Mouse (Mus musculus): Measurements from ENCODE around the gene Hoxc8. TPM values are rescaled to one million over a fixed set of nuclear protein-coding genes. Genes with fewer than 3 reads are reported as not detected.

The Hoxc8 gene
- polyA plus RNA-seq, 1 experiment from 2014 or later = not detected

DNA sequence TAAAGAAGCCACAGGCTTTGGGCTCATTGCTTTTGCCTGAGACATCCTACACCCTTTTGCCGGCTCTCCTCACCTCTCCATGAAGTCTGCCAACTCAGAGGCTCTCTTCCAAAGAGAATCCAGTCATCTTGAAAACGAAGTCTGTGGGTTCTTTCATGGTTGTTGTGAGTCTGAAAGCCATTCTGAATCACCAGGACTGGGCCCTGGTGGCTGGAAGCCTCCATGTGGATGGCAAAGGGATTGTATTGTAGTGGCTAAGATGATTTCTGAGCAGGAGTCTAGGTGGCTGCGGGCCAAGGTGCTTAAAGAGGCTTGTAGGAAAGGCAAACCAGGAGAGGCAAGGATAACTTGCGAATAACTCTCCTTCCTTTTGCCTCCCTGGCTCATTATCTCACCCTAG is 11.7 kb downstream of the Hoxc8 start:
- Histone ChIP-seq H3K36me3 (no peaks in the 10 kb centered on the region), H3K9me3 (no peaks in the 10 kb centered on the region), H3K27ac (replicated peaks) (no peak overlapping the region), H3K9ac (no peak overlapping the region), H3K27me3 (replicated peaks) (peaks cover 100% of the 10 kb centered on the region), H3K4me3 (no peak overlapping the region), H3K4me2 (no peak overlapping the region), H3K4me1 (peaks cover 30% of the 10 kb centered on the region)
- no peak for ATAC-seq (ENCODE audit: extremely low read depth, insufficient number of reproducible peaks, low FRiP score, low TSS enrichment)
- WGBS = 38% methylated on average over 4 of the region's 4 CpGs

GRCm38 (mm10) chr15:103002821-103003448 is 12.5 kb downstream of the Hoxc8 start:
- no peak for ATAC-seq (ENCODE audit: extremely low read depth, insufficient number of reproducible peaks, low FRiP score, low TSS enrichment)
- H3K36me3 ChIP-seq = no peaks in the 10 kb centered on the region
- no peak overlapping the region for H3K27ac ChIP-seq (replicated peaks)
- no peak overlapping the region for H3K4me3 ChIP-seq
- no peak overlapping the region for H3K4me2 ChIP-seq
- 19% methylated on average over 13 of the region's 13 CpGs for WGBS
- H3K4me1 ChIP-seq = peaks cover 30% of the 10 kb centered on the region
- no peaks in the 10 kb centered on the region for H3K9me3 ChIP-seq
- H3K27me3 ChIP-seq (replicated peaks) = peaks cover 100% of the 10 kb centered on the region
- no peak overlapping the region for H3K9ac ChIP-seq

GRCm38 (mm10) chr15:103005308-103005707 is 14.9 kb downstream of the Hoxc8 start:
- 1% methylated on average over 17 of the region's 17 CpGs for WGBS
- H3K4me3 ChIP-seq = no peak overlapping the region
- peaks cover 100% of the 10 kb centered on the region for H3K27me3 ChIP-seq (replicated peaks)
- no peak overlapping the region for H3K9ac ChIP-seq
- no peak overlapping the region for H3K4me2 ChIP-seq
- H3K27ac ChIP-seq (replicated peaks) = no peak overlapping the region
- no peak for ATAC-seq (ENCODE audit: extremely low read depth, insufficient number of reproducible peaks, low FRiP score, low TSS enrichment)
- H3K4me1 ChIP-seq = peaks cover 14% of the 10 kb centered on the region
- no peaks in the 10 kb centered on the region for H3K36me3 ChIP-seq
- H3K9me3 ChIP-seq = no peaks in the 10 kb centered on the region

DNA sequence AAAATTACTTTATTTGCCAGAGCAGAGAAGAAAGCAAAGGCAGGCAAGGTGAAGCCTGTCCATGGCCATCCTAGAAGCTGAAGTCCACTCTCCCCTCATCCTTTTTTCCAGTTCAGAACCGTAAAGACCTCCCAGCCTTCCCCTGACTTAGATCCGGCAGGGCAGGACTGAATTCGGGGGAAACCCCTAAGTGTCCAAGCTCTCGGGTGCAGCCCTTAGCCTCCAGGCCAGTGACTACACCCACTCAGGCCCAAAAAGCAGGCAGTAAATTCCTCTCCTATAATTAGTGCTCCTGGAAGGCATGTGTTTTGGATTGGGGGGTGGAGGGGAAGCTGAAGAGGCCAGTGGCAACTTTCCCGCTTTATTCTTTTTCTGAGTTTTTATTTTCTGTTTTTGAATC is 15.4 kb downstream of the Hoxc8 start:
- 5% methylated on average over 5 of the region's 5 CpGs for WGBS
- H3K36me3 ChIP-seq = no peaks in the 10 kb centered on the region
- H3K4me1 ChIP-seq = peaks cover 9% of the 10 kb centered on the region

GRCm38 (mm10) chr15:103006326-103006725 is 15.9 kb downstream of the Hoxc8 start:
- no peak overlapping the region for H3K4me2 ChIP-seq
- no peak overlapping the region for H3K9ac ChIP-seq
- H3K4me3 ChIP-seq = no peak overlapping the region
- H3K9me3 ChIP-seq = no peaks in the 10 kb centered on the region
- H3K4me1 ChIP-seq = peaks cover 4% of the 10 kb centered on the region
- peaks cover 100% of the 10 kb centered on the region for H3K27me3 ChIP-seq (replicated peaks)
- no peak for ATAC-seq (ENCODE audit: extremely low read depth, insufficient number of reproducible peaks, low FRiP score, low TSS enrichment)
- no peak overlapping the region for H3K27ac ChIP-seq (replicated peaks)
- 12% methylated on average over 1 of the region's 1 CpGs for WGBS
- H3K36me3 ChIP-seq = no peaks in the 10 kb centered on the region

More for the DNA sequence above, 15.4 kb downstream of the Hoxc8 start:
- H3K4me3 ChIP-seq = no peak overlapping the region
- no peak overlapping the region for H3K27ac ChIP-seq (replicated peaks)
- H3K4me2 ChIP-seq = no peak overlapping the region
- ATAC-seq (ENCODE audit: extremely low read depth, insufficient number of reproducible peaks, low FRiP score, low TSS enrichment) = no peak
- H3K9me3 ChIP-seq = no peaks in the 10 kb centered on the region
- H3K9ac ChIP-seq = no peak overlapping the region
- peaks cover 100% of the 10 kb centered on the region for H3K27me3 ChIP-seq (replicated peaks)

DNA sequence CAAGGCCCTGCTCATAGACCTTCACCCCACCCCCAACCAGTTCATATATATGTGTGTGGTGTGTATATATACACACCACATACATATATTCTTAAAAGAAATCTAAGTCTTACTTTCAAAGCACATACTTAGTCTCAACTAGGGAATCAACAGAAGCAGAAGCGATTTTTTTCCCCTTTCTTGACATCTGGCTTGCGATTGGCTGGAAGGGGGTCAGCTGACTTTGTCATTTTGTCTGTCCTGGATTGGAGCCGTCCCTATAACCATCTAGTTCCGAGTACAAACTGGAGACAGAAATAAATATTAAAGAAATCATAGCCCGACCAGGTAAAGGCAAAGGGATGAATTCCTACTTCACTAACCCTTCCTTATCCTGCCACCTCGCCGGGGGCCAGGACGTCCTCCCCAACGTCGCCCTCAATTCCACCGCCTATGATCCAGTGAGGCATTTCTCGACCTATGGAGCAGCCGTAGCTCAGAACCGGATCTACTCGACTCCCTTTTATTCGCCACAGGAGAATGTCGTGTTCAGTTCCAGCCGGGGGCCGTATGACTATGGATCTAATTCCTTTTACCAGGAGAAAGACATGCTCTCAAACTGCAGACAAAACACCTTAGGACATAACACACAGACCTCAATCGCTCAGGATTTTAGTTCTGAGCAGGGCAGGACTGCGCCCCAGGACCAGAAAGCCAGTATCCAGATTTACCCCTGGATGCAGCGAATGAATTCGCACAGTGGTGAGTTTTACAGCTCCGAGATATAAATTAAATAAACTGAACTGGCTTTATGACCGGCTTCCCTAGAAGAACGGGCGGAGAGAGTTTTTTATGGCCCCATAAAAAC is 19.1 kb downstream of the Hoxc8 start:
- peaks cover 11% of the 10 kb centered on the region for H3K4me1 ChIP-seq
- ATAC-seq (ENCODE audit: extremely low read depth, insufficient number of reproducible peaks, low FRiP score, low TSS enrichment) = no peak
- H3K9ac ChIP-seq = no peak overlapping the region
- H3K4me2 ChIP-seq = no peak overlapping the region
- no peaks in the 10 kb centered on the region for H3K36me3 ChIP-seq
- H3K4me3 ChIP-seq = no peak overlapping the region
- H3K27me3 ChIP-seq (replicated peaks) = peaks cover 98% of the 10 kb centered on the region
- 1% methylated on average over 27 of the region's 27 CpGs for WGBS
- H3K9me3 ChIP-seq = no peaks in the 10 kb centered on the region
- no peak overlapping the region for H3K27ac ChIP-seq (replicated peaks)

DNA sequence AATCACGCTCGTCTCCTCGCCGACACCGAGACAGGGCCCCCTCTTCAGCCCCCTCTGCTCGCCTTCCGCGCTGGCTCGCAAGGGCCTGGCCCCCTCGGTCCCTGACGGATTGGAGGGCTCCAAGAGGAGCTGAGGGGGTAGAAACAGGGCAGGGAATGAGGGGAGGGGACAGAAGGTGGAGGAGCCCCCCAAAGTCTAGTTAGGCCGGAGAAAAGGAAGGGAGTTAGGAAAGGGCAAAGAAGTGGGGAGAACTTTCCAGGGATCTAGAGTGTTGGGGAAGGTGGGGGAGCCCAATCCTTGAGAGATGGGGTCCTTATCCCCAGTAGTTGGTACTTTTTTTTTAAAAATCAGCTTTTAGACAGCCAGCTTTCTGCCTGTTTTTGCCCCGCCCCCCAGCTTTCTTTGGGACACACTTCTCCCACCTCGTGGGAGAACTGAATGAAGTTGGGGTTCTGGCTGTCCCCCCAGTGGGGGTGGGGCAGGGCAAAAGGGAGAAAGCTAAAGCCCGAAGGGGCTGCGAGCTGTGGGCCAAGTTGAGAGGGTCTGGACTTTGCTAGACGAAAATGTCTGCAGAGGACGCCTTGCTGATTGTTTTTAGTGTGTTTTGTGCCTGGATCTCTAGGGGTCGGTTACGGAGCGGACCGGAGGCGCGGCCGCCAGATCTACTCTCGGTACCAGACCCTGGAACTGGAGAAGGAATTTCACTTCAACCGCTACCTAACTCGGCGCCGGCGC is 19.9 kb downstream of the Hoxc8 start:
- Histone ChIP-seq H3K9ac (no peak overlapping the region), H3K4me3 (no peak overlapping the region), H3K4me1 (peaks cover 16% of the 10 kb centered on the region), H3K9me3 (no peaks in the 10 kb centered on the region), H3K4me2 (no peak overlapping the region), H3K36me3 (no peaks in the 10 kb centered on the region), H3K27me3 (replicated peaks) (peaks cover 98% of the 10 kb centered on the region), H3K27ac (replicated peaks) (no peak overlapping the region)
- ATAC-seq (ENCODE audit: extremely low read depth, insufficient number of reproducible peaks, low FRiP score, low TSS enrichment) = no peak
- 2% methylated on average over 31 of the region's 31 CpGs for WGBS

- WGBS = 2% methylated on average over 28 of the region's 28 CpGs
- ATAC-seq (ENCODE audit: extremely low read depth, insufficient number of reproducible peaks, low FRiP score, low TSS enrichment) = no peak
Measured at GRCm38 (mm10) chr15:103010847-103011555, 20.6 kb downstream of the Hoxc8 start.

DNA sequence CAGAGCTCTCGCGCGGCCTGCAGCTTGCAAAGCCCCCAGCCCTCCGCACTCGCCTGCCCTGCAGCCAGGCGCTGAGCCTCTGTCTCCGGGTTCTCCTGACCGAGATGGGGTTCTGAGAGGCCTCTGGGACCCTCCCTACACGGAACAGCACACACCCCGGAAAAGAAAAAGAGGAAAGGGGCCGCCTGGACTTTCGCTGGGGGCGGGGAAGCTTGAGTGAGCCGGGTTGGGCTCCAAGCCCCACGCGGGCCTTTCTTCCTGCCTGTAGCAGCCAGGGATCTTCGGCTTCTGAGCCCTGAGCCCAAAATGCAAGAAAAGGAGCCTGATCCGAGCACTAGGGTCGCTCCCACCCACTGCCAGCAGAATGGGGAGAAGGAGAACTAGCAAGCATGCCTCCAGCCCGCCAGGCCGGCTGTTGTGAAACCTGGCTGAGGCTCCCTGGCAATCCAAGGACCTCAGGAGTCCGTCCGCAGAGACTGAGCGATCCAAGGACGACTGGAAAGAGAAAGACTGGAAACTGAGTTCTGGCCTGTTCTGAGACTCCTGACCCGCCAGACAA is 21.6 kb downstream of the Hoxc8 start:
- 1% methylated on average over 26 of the region's 26 CpGs for WGBS
- H3K4me3 ChIP-seq = no peak overlapping the region
- ATAC-seq (ENCODE audit: extremely low read depth, insufficient number of reproducible peaks, low FRiP score, low TSS enrichment) = no peak
- no peaks in the 10 kb centered on the region for H3K9me3 ChIP-seq
- H3K27me3 ChIP-seq (replicated peaks) = peaks cover 98% of the 10 kb centered on the region
- peaks cover 16% of the 10 kb centered on the region for H3K4me1 ChIP-seq
- no peak overlapping the region for H3K9ac ChIP-seq
- H3K4me2 ChIP-seq = no peak overlapping the region
- no peak overlapping the region for H3K27ac ChIP-seq (replicated peaks)
- H3K36me3 ChIP-seq = no peaks in the 10 kb centered on the region

More at GRCm38 (mm10) chr15:103010847-103011555, 20.6 kb downstream of the Hoxc8 start:
- Histone ChIP-seq H3K4me3 (no peak overlapping the region), H3K4me2 (no peak overlapping the region), H3K27ac (replicated peaks) (no peak overlapping the region), H3K36me3 (no peaks in the 10 kb centered on the region), H3K9me3 (no peaks in the 10 kb centered on the region), H3K9ac (no peak overlapping the region), H3K27me3 (replicated peaks) (peaks cover 98% of the 10 kb centered on the region), H3K4me1 (peaks cover 16% of the 10 kb centered on the region)

- H3K9ac ChIP-seq = no peak overlapping the region
- WGBS = 3% methylated on average over 17 of the region's 17 CpGs
- H3K27ac ChIP-seq (replicated peaks) = no peak overlapping the region
- H3K9me3 ChIP-seq = no peaks in the 10 kb centered on the region
- H3K27me3 ChIP-seq (replicated peaks) = peaks cover 98% of the 10 kb centered on the region
- H3K4me3 ChIP-seq = peak overlapping the region; percentile 36
- no peaks in the 10 kb centered on the region for H3K36me3 ChIP-seq
- H3K4me1 ChIP-seq = peaks cover 16% of the 10 kb centered on the region
- no peak; the same call in 1 of the 2 replicates for ATAC-seq (ENCODE audit: extremely low read depth, insufficient number of reproducible peaks, low FRiP score, low TSS enrichment)
- peak overlapping the region; percentile 55 for H3K4me2 ChIP-seq
Measured at GRCm38 (mm10) chr15:103013238-103013984, 23.0 kb downstream of the Hoxc8 start.
